Mouse (Mus musculus): ENCODE measurements around the gene Rbm15. TPM values are rescaled to one million over a fixed set of nuclear protein-coding genes. Genes with fewer than 3 reads are reported as not detected.

Rbm15 gene
- 10 to 100 TPM; 26.1 to 29.9 (median 28.4) TPM for total RNA-seq (2022)

DNA sequence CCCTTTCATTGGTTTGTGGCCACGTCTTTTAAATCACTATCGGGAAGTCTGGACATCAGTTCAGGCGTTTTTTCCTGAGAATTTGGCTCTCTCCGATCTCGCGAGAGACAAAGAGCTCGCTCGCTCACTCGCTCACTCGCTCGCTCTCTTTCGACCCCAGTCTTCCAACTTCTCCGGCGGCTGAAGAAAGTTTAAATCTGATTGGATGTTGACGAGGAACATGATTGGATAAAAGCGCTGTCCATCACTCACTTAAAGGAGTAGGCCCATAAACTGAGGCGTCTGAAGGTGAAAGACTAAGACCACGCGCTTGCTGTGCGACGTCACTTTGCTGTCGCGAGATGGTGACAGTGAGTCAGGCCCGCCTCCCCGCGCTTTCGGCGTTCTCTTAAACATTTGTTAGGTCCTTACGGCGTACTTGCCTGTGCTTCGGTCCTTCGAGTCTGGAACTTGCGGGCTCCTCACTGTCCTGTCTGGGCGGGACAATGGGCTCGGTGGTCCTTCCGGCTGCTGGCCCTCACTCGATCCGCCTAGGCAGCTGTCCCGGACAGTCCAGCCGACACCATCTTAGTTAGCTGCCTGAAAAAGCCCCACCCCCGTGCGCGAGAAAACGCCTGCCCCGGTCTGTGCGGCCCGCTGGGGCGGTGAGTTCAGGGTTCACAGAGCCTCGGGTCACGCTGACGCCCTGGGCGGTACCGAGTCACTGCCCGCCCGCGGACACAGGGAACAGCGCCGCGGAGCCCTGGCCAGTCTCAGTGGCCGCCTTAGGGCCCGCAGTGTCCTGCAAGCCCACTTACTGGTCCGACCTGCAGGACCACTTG, at the start of gene Rbm15:
Rbm15 (minus strand) TSS at position 293 of the 821 bp plus-strand sequence.
- peak; percentile 98 to 99 for DNase-seq (ENCODE audit: low spot score in 2 of 2)

DNA sequence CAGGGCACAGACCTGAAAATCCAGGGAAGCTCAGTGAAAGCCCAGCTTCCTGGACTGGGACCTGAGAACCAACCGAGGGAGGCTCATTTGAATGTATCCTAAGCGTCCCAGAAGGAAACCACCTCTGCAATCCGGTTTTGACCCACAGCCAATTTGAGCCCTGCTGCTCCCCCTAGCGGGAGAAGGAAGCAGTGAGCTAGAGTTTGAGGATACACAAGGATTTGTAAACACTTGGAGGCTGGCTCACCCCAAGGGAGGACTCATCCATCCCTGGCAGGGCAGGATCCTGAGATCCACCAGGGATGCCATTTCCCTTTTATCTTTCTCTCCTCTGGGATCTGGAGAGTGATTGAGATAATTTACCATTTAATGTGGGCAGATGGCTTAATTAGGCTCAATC, 45.9 kb upstream of the Rbm15 start:
- peak in 1 of 2 experiments; percentile 67 for DNase-seq (ENCODE audit: low spot score in 2 of 2)

DNA sequence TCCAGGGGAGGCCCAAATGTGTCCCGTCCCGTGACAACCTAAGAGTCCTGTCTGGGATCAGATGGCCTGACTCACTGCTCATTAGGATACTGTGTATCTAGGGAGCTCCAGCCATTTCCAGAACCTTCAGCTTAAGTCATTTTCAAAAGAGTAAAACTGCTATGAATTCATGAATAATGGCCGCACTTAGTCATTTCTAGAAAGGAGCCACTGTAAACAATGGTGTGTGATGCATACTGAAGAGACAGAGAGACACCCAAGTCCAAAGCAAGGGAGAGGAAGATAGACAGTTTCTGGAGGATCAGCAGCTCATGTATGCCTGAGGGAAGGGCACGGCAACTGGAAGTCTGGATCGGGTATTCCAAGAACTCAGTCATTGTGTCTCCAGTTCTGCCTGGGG, 45.2 kb upstream of the Rbm15 start:
- DNase-seq (ENCODE audit: low spot score in 2 of 2): no peak

DNA sequence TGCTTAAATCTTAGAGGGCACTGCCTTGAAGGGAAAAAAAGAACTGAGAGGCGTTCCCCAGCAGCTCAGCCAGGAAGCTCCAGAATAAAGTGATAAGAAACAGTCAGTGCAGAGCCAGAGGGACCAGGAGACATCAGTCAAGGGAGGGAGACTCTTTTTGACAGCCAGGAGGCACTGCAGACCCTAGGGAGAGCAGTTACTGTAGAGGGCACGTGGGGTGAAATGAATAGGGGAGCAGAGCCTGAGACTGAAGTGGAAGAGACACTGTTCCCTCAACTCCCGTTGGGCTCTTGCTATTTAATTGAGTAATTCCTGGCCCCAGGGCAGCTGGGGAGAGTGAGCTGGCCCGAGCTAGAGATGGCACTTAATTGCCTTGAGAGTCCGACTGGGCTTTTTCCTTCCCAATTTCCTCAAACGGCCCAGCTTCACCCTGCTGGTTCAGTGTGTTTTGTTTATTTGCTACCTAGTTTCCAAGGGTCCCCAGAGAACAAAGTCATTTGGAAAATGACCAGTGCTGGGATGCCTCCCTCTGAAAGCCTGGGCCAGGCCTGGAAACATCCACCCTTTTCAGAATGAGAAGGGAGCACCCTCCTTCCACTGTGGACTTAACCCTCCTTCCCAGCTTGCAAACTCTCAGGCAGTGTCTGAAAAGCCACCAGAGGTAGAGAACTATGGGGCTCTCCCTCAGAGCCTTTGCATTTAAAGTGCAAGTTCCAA, 41.6 kb upstream of the Rbm15 start:
- DNase-seq (ENCODE audit: low spot score in 2 of 2): no peak

DNA sequence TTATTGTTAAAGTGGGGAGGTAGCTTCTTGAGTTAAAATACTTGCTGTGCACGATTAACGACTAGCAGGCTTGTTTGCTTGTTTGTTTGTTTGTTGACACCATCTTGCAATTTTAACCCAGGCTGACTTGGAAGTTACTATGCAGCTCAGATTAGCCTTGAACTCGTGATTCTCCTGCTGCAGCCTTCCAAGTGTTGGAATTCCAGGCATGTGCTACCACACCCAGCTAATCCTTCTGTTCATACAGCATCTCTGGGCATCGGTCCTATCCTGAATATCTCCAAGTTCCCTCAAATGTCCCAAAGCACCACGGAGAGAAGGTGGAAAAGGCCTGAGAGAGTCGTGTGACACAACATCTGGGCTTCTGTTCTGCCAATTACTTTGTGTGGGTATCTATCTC, 35.7 kb upstream of the Rbm15 start:
- no peak for DNase-seq (ENCODE audit: low spot score in 2 of 2)

DNA sequence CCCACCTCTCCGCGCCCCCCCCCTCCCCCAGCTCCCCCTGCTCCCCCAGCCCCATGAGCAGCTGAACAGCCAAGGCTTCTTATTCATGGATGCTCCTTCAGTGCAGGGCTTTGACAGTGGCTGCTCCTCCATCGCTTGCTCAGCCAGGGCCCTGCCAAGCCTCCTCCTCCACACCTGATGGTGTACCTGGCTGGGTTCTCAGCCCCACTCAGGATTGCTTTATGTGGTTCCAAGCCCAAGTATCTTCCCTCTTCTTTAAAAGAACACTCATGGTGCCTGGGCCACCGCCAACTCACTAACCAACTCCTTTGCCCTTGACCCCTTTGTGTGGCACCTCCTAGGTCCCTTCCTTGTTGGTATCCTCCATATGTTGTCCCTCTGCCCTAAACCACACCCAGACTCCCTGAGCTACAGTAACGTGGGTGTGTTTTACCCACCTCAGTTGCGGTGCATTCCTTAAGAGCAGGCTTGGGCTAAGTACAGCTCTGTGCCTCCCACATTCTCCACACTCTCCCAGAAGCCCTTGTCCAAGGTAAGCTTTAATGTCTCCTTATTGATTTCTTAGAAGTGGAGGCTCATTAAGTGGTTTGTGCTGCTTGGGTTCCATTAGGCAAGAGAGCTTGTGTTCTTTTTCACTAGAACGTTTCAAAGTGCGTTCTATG, 34.6 kb upstream of the Rbm15 start:
- DNase-seq (ENCODE audit: low spot score in 2 of 2): no peak

DNA sequence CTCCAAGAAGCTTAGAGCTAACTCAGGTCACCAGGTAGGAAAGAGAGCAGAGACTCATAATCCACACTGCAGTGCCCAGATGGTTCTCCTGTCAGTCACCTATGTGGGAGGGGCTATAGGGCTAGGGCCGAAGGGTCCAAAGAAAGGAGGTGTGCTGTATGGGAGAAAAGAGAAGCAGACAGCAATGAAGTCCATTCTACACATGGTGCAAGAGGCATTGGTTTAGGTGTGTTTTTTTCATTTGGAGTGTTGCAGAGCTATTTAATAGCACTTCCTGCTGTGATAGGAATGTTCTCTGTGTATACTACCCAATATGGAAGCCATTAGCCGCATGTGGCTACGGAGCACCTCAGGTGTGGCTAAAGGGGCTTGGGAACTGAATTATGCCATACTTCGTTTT, 31.9 kb upstream of the Rbm15 start:
- no peak for DNase-seq (ENCODE audit: low spot score in 2 of 2)

GRCm38 (mm10) chr3:107363391-107363790, 29.9 kb upstream of the Rbm15 start:
- peak in 1 of 2 experiments; percentile 34 for DNase-seq (ENCODE audit: low spot score in 2 of 2)

DNA sequence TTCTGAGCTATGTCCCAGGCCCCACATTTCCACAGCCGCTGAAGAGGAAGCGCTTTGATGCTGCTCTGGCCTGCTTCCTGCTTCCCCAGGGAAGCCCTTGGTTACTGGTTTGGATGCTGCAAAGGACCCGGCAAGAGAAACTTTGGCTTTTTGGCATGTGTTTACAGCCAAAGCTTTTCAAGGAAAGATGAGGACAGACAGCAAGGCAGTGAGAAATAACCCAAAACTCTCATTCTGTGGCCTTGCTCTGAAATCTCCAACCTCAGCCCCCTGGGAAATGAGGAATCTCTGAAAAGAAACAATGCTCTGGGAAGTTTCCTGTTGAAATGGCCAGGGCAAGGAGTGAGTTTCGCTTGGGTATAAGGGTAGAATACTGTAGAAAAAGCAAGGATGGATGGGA, 26.9 kb upstream of the Rbm15 start:
- no peak for DNase-seq (ENCODE audit: low spot score in 2 of 2)

- no peak for DNase-seq (ENCODE audit: low spot score in 2 of 2)
Observed at GRCm38 (mm10) chr3:107357700-107358234, 24.3 kb upstream of the Rbm15 start.

DNA sequence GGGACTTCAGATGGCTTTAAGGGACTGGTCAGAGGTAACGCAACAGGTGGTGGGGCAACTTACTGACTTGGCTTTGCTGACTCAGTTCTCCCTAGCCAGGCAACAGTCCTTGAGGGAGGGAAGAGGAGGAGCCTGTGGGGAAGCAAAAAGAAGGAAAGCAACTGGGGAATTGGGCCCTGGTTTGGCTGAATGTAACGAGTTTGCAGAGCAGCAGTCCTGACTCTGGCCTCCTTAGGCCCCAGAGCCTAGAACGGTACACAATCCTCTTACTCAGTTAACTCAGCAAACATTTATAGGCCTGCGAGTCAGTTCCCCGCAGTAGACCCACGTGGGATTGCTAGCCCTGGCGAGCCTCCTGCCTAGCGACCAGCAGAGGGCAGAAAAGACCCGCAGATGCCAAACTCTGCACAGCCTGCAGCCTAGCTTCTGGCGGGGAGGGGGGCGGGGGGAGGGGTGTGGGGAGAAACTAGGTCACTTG, 23.5 kb upstream of the Rbm15 start:
- DNase-seq (ENCODE audit: low spot score in 2 of 2): peak; percentile 78 to 84

GRCm38 (mm10) chr3:107355618-107356260, 22.3 kb upstream of the Rbm15 start:
- no peak for DNase-seq (ENCODE audit: low spot score in 2 of 2)

DNA sequence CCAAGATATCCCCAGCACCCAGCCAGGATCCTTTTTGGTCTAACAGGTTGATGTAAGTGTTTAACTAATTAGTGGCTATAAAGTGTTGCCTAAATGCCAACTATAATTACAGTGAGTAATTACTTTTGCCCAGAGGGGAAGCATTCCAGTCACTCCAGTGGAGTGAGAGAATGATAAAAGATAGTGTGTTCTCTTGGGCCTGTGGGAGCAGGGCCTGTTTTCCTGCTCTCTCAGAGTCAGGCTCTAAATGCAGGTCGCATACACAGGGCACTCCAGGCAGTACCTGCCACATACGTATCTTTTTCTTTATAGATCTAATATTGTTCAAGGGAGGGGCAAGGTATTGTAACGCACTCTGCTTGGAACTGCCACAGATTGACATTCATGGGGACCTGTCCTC, 18.2 kb upstream of the Rbm15 start:
- no peak for DNase-seq (ENCODE audit: low spot score in 2 of 2)

- DNase-seq (ENCODE audit: low spot score in 2 of 2): no peak
Observed at GRCm38 (mm10) chr3:107349006-107349405, 15.5 kb upstream of the Rbm15 start.

DNA sequence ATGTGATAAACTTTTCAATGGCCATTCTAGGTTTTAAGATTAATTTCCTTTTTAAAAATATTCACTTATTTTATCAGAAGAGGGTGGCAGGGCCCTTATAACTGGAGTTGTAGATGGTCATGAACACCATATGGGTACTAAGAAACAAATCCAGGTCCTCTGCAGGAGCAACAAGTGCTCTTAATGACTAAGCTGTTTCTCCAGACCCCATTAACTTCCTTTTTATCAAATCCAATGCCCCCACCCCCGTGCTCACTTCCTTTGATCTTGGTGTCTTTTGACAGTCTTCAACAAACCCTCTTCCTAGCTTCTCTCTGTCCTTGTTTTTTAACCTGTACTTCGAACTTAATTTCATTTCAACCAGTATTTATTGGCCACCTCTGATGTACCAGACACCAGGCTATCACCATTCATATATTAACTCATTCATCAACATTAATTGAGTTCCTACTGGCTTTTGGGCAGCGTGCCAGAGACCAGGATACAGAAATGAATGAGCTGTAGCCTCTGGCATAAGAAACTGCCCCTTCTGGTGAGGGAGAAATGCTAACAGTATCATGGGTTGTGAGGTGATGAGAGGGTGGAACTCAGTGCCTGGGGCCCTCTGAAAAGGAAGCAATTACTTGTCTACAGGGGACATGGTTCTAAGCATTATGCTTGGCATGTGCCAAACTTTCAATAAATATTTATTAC, 11.7 kb upstream of the Rbm15 start:
- no peak for DNase-seq (ENCODE audit: low spot score in 2 of 2)

GRCm38 (mm10) chr3:107343971-107344370, 10.5 kb upstream of the Rbm15 start:
- no peak for DNase-seq (ENCODE audit: low spot score in 2 of 2)

- no peak for DNase-seq (ENCODE audit: low spot score in 2 of 2)
Observed at GRCm38 (mm10) chr3:107334202-107334934, 895 bp upstream of the Rbm15 start.

GRCm38 (mm10) chr3:107332960-107333380, 503 bp downstream of the Rbm15 start:
- DNase-seq (ENCODE audit: low spot score in 2 of 2): peak; percentile 97 to 99

DNA sequence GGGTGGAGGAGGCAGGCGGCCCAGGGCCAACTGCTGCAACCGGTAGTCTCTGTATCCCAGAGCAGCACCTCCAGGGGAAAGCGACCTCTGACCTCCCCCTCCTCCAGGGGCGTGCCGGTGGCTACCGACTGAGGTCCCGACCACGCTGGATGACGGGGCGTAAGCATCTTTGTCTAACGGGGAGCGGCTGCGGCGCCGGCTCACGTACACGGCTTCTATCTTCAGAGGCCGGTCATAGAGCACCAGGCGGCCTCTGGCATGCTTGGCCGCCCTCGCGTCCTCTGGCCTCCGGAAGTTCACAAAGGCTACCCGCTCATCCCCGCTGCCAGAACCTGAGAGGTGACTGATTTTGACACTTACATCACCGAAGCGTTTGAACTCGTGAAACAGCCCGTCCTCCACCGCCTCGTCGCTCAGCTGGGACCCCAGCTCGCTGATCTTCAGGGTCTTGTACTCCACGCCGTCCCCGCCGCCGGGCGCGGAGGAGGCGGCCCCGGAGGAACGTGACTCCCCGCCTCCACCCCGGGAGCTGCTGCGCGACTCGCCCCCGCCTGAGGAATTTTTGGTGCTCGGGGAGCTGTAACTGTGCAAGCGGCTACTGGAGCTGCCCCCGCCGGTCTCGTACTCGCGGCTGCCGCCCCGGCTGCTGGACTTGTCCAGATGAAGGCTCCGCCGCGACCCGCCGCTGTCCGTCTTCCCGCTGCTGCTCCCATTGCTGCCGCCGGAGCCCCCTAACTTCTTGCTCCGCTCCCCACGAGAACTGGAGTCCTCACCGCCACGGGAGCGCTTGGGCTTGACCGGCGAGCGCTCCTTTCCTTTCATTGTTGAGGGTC, 1.1 kb downstream of the Rbm15 start:
- peak in 1 of 2 experiments; percentile 30 for DNase-seq (ENCODE audit: low spot score in 2 of 2)

Measured in layer of hippocampus, adult 8-10 months (tissue).